Mouse (Mus musculus): ENCODE results near the gene Fadd.

- no peak for TF ChIP-seq POLR2A (IDR thresholded peaks at IDR 0.05; ENCODE audit: low read depth, low read length)
- TF ChIP-seq CTCF (conservative IDR thresholded peaks at IDR 0.05; ENCODE audit: insufficient read depth, insufficient read length, low read depth, low read length) = peak; percentile 57
Observed at GRCm38 (mm10) chr7:144583619-144584018, 1.4 kb upstream of the Fadd start.
